Mouse (Mus musculus): ENCODE results near the gene Apoa4. TPM values are rescaled to one million over a fixed set of nuclear protein-coding genes. Genes with fewer than 3 reads are reported as not detected.

Apoa4 gene
- polyA plus RNA-seq (2014; fragmentation: Illumina TruSeq; extraction: RNeasy Lipid Tissue Mini Kit (QIAGEN cat#74804); ENCODE audit: low replicate concordance), result 82.5 TPM

DNA sequence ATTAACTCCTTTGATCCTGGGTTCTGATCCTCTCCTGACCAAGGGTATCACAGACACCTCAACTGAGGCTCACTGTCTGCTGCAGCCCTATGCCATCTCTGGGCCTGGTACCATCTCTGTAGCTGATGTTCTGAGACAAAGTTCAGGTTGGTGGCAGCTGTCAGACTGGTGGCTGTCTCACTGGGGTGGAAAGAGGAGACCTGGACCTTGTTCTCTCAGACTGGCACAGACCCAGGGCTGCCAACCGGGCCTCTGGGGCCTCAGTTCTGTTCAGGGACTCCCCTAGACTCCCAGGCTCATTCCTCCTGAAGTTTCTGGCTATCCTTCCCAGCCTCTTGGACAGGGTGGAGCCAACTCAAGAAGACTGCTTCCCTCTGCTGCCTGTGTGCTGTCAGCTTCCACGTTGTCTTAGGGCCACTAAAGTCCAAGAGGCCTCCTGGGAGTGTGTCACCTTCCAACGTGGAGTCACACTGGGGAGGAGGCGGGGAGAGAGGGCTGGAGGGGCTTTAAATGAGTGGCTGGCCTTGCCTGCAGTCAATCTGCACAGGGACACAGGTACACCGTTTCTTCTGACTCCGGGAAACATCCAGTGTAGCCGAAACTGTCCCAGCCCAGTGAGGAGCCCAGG lies at the start of gene Apoa4:
Apoa4 (plus strand) TSS at position 171 of the 628 bp plus-strand sequence.

DNA sequence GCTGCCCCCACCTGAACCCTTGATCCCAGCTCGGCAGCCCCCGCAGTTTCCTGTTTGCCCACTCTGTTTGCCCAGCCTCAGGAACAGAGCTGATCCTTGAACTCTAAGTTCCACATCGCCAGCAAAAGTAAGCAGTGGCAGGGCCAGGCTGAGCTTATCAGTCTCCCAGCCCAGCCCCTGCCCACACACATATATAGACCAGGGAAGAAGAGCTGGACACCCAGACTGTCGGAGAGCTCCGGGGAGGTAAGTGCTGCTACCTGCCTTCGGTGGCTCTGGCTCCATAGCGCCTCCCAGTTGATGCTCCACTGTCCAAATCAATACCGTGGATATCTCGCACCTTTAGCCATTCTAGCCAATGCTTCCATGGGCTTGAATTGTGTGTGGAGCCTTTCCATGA lies 12.0 kb upstream of the Apoa4 start, which contains the start of gene Apoa1:
Apoa1 (plus strand) TSS at position 90 of the 400 bp plus-strand sequence.

DNA sequence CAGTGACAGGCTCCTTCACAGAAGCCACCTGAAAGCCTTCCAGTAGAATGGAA lies 5.1 kb upstream of the Apoa4 start, which contains the start of gene Apoc3:
Apoc3 (minus strand) TSS at position 41 of the 53 bp plus-strand sequence.

DNA sequence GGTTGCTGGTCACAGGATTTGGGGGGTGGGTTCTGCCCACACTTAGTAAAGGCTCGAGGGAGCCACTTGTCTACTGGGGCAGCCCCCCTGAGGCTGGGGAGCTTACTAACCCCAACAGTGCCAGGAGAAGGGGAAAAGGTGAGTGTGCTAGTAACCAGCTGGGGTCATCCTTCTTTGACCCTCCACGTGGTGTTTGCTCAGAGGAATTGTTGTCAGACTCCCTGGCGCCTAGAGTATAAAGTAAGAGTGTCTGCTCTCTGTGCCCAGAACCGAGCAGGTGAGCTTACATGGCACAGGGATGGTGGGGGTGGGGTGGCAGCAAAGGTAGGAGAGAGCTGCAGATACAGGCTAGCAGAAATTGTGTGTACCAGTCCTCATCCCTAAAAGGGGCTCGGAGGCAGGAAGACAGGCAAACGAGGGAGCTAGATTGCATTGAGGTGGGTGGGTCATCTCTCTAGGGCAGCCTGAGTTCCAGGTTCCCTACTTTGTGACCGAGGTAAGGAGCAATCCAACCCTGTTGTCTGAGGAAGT lies 27.9 kb downstream of the Apoa4 start, which contains the start of gene Apoa5:
Apoa5 (plus strand) TSS at position 291 of the 531 bp plus-strand sequence.

DNA sequence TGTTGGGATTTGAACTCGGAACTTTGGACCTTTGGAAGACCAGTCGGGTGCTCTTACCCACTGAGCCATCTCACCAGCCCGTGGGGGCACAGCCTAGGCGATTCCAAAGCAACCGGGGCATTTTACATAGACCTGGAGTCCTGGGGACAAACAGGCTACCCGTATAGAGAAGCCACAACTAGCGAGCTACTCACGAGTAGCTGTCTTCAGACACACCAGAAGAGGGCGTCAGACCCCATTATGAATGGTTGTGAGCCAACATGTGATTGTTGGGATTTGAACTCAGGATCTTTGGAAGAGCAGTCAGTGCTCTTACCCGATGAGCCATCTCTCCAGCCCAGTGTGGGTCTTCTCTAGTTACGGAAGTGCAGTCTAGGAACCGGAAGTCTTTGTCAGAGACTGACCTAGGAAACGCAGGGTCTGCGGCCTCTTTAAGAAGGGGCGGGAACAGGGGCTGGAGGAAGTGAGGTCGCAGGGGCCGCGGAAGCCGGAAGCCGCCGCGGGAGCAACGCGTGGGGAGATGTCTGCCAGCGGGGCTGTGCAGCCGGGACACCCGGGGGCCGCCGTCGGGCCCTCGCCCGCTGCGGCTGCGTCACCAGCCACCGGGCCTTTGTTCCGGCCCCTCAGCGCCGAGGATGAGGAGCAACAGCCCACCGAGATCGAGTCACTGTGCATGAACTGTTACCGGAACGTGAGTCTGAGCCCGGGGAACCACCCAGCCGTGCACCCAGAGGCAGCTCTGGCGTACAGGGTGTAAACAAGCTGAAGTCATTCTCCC lies 32.4 kb downstream of the Apoa4 start, which contains the start of gene Zpr1:
Zpr1 (plus strand) TSS at position 388 of the 778 bp plus-strand sequence.

DNA sequence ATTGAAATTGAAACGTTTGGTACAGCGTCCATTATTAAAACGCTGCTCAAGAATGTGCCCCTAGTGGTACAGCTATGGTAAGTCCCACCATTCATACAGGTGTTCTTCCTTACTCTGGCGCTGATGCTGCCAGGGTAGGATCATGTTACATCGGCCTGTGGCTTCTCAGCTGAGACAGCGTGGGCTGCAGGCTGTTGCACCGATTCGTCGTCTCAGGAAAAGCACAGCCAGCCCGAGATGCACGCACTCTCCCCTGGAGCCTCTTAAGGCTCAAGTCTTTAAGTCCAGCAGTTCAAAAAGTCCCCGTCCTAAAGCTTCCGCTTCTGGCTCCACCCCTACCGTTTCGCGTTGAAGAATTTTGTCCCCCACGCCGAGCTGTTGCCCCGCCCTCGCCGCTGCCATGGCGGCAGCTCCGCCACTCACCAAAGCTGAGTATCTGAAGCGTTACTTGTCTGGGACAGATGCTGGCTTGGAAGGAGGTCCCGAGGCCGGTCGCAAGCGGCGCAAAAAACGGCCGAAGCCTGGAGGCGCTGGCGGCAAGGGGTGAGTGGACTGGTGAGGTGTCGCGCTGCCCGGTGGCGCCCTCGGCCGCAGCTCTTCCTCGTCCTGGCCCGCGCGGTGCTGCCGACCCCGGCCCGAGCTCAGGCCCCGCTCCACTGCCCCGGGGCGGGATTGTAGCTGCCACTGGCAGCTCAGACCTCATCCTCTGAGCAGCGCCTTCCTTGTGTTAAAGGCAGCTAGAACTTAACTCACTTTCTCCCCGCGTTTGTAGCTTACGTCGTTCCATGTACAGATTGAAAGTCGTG lies 42.3 kb downstream of the Apoa4 start, which contains the start of gene Bud13:
Bud13 (plus strand) TSS at position 378 of the 806 bp plus-strand sequence.

Other genes with a start within 250 kb of the Apoa4 start
- 35.9 TPM for gene Pafah1b2, start 228.0 kb upstream of the Apoa4 start, polyA plus RNA-seq (2014; fragmentation: Illumina TruSeq; extraction: RNeasy Lipid Tissue Mini Kit (QIAGEN cat#74804); ENCODE audit: low replicate concordance)
- 3.5 TPM for gene Sik3, start 227.9 kb upstream of the Apoa4 start, polyA plus RNA-seq (2014; fragmentation: Illumina TruSeq; extraction: RNeasy Lipid Tissue Mini Kit (QIAGEN cat#74804); ENCODE audit: low replicate concordance)
- gene Apoa1, start 12.1 kb upstream of the Apoa4 start, polyA plus RNA-seq (2014; fragmentation: Illumina TruSeq; extraction: RNeasy Lipid Tissue Mini Kit (QIAGEN cat#74804); ENCODE audit: low replicate concordance), result 251 TPM
- gene Apoc3, start 5.1 kb upstream of the Apoa4 start, polyA plus RNA-seq (2014; fragmentation: Illumina TruSeq; extraction: RNeasy Lipid Tissue Mini Kit (QIAGEN cat#74804); ENCODE audit: low replicate concordance), result 30.0 TPM
- gene Apoa5, start 27.9 kb downstream of the Apoa4 start, polyA plus RNA-seq (2014; fragmentation: Illumina TruSeq; extraction: RNeasy Lipid Tissue Mini Kit (QIAGEN cat#74804); ENCODE audit: low replicate concordance), result not detected
- 4.5 TPM for gene Zpr1, start 32.4 kb downstream of the Apoa4 start, polyA plus RNA-seq (2014; fragmentation: Illumina TruSeq; extraction: RNeasy Lipid Tissue Mini Kit (QIAGEN cat#74804); ENCODE audit: low replicate concordance)
- 2.5 TPM for gene Bud13, start 42.3 kb downstream of the Apoa4 start, polyA plus RNA-seq (2014; fragmentation: Illumina TruSeq; extraction: RNeasy Lipid Tissue Mini Kit (QIAGEN cat#74804); ENCODE audit: low replicate concordance)
- not detected for gene 4931429L15Rik, start 79.3 kb downstream of the Apoa4 start, polyA plus RNA-seq (2014; fragmentation: Illumina TruSeq; extraction: RNeasy Lipid Tissue Mini Kit (QIAGEN cat#74804); ENCODE audit: low replicate concordance)

All from small intestine, adult 10 weeks (tissue).